Mouse (Mus musculus): ENCODE measurements around the gene Echdc1. TPM values are rescaled to one million over a fixed set of nuclear protein-coding genes. Genes with fewer than 3 reads are reported as not detected.

Gene Echdc1
- polyA plus RNA-seq (2017; shearing (Covaris generic)) = 9.6 TPM

DNA sequence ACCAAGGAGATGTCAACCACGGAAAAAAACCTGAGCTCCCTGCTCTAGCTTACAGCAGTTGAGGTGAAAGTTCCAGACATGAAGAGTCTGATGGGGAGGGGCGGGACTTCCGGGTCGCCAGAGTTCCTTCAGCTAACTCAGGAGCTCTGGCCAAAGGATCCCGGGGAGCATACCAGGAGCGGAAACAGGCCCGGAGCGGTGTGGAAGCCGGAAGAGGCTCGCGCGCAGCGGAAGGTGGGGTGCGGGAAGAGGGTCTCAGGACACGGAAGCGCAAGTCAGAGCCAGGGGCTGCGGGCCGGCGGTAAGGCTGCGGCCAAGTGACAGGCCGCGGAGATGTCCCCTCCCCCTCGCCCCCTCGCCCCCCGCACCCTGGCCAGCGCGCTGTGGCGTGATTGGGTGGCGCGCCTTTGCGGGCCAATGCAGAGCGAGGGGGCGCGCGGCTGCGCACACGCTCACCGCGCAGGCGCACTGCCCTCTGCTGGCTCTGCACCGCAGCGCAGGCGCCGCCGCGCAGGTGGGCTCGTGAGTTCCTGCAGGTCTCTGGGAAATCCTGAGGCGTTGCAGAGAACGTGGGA, at the start of gene Echdc1:
TSS of gene Echdc1 (plus strand) at position 103 of the 575 bp plus-strand sequence.

DNA sequence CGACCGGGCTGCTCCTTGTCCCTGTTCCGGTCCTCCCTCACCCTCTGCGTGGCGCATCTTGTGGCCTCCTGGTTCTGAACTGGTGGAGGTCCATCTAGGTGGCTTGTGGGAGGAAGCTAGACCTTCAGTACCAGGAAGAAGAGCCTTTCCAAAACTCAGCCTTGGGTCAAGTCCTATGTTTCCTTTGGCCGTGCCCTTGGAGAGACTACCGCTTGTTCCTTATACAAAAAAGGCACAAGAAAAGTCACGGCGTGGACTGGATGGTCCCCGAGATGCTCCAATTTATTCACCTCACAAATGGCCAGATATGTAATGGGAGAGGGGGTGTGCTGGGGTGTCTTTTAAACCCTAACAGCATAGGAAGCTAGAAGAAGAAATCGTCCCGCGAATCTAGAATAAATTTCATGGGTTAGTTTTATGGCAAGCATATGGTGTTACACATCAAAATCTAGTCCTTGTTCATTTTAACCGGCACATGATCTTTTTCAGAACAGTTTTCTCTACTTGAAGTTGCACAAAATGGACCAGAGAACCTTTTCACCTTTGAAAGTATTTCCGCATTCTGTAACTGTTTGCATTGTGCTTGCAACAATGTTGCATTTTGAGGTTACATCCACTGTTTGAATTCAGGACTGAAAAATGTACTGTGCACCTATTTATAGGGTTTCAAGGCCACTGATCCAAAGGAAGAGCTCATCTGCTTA, 49.4 kb downstream of the Echdc1 start, which contains the start of gene Rnf146:
TSS of gene Rnf146 (minus strand) at position 246 of the 704 bp plus-strand sequence.

Other genes starting within 250 kb of the Echdc1 start
- not detected for gene Soga3, start 169.3 kb upstream of the Echdc1 start, polyA plus RNA-seq (2017; shearing (Covaris generic))
- gene Gm49353, start 114.2 kb upstream of the Echdc1 start, polyA plus RNA-seq (2017; shearing (Covaris generic)) = not detected
- not detected for gene 9330159F19Rik, start 101.6 kb upstream of the Echdc1 start, polyA plus RNA-seq (2017; shearing (Covaris generic))
- gene Rnf146, start 49.3 kb downstream of the Echdc1 start, polyA plus RNA-seq (2017; shearing (Covaris generic)) = 131 TPM
- not detected for gene Rspo3, start 222.7 kb downstream of the Echdc1 start, polyA plus RNA-seq (2017; shearing (Covaris generic))